Mouse (Mus musculus): ENCODE measurements around the gene Kcnab3. TPM values are rescaled to one million over a fixed set of nuclear protein-coding genes. Genes with fewer than 3 reads are reported as not detected.
"Not testable (repeated sequence)": the region's sequence is repeated elsewhere in the genome, so short reads cannot be mapped to it uniquely, and the experiment has no call there.

Gene Kcnab3
- 5.1 and 6.2 TPM in 2 replicates for polyA plus RNA-seq (2015; fragmentation: Nextera tagmentation; extraction: Ambion mirVana)

DNA sequence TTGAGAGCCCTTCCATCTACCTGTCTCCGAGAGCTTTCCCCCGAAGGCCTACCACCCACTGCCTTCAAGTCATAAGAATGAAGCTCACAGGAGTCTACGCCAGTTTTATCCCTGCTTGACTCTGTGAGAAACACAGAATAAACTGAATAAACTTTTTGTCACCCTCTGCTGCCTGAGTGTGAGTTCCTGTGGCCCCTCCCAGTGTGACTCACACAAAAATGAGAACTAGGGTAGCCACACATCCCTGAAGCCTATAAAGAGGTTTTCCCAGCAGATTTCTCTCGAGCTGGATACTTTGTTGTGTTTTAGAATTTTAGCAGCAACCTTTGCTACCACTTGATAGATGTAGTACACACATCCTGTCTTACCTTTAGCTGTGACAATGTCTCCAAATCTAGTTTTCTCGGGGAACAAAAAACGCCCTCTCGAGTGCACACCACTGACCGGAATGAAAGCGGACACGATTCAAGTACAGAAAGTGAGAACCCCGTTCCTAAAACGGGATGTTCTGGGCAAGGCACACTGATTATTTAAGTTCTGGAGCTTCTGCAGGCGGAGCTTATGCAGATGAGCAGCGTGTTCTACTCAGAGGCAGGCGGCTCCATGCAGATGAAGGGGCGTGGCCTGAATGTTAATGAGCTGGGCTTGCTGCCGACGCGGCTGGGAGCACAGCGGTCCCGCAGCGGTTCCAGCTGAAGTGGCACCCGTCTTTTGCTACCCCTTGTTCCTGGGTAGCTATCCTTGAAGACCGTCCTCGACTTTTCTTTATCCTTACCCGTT, at the start of gene Kcnab3:
Kcnab3 (plus strand) TSS at position 631 of the 780 bp plus-strand sequence.
- H3K4me2 ChIP-seq (replicated peaks): peak within 1 kb of the TSS; percentile 85
- ATAC-seq (replicated peaks): peak; percentile 23; the same call in 1 of the 2 replicates

GRCm38 (mm10) chr11:69277267-69277666, 48.8 kb upstream of the Kcnab3 start:
- H3K4me2 ChIP-seq (replicated peaks): no peak overlapping the region
- H3K9ac ChIP-seq (replicated peaks): no peak overlapping the region
- 71% methylated on average over 5 of the region's 5 CpGs for WGBS
- H3K4me3 ChIP-seq: no peak overlapping the region
- H3K36me3 ChIP-seq: no peaks in the 10 kb centered on the region
- no peaks in the 10 kb centered on the region for H3K27me3 ChIP-seq
- no peak for ATAC-seq (replicated peaks)
- no peaks in the 10 kb centered on the region for H3K4me1 ChIP-seq
- H3K27ac ChIP-seq (replicated peaks): no peak overlapping the region
- no peaks in the 10 kb centered on the region for H3K9me3 ChIP-seq

More for the DNA sequence above, at the start of gene Kcnab3:
- Histone ChIP-seq H3K4me1 (peaks cover 49% of the 10 kb centered on the region), H3K27ac (replicated peaks) (peak within 1 kb of the TSS; percentile 36; the same call in 1 of the 2 replicates), H3K4me3 (peak within 1 kb of the TSS; percentile 53), H3K9ac (replicated peaks) (peak within 1 kb of the TSS; percentile 67), H3K27me3 (peaks cover 6% of the 10 kb centered on the region; the same call in 1 of the 2 replicates), H3K36me3 (no peaks in the 10 kb centered on the region), H3K9me3 (no peaks in the 10 kb centered on the region)
- 10% methylated on average over 26 of the region's 26 CpGs for WGBS

DNA sequence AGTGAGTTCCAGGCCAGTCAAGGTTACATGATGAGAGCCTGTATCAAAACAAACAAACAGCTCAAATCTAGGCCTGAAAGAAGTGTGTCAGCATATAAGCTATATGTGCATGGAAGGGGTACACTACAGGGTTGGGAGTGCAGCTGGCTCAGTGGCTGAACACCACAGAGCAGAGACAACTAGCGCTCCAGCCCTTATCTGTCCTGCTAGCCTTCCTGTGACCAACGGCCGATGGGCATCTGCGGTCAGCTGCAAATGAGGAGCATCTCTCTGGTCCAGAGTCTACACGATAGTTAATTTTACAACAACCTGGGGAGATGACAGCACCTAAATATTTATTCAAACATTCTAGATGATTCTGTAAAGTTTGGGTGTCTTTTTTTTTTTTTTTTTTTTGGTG, 34.9 kb upstream of the Kcnab3 start:
- H3K9me3 ChIP-seq: no peaks in the 10 kb centered on the region
- 92% methylated on average over 5 of the region's 5 CpGs for WGBS
- no peak for ATAC-seq (replicated peaks)

DNA sequence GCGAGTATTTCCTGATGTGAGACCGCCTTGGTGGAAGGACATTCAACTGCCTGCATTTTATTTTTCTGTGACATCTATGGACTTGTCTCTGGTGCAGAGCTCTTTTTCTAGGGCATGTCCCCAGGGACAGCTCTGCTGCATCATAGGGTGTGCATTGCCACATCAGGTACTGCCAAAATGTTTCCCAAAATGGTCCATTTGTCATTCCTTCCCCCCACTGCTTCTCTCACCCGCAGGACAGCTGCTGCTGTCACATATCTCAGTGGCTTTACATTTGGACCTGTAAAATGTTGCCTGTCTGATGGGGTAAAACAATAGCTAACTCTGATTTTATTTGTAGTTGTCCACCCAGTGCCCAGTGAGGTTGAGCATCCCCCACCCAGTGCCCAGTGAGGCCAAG, 30.8 kb upstream of the Kcnab3 start:
- WGBS: 93% methylated on average over 3 of the region's 3 CpGs
- H3K9me3 ChIP-seq: no peaks in the 10 kb centered on the region
- H3K4me1 ChIP-seq: no peaks in the 10 kb centered on the region
- ATAC-seq (replicated peaks): no peak
- no peak overlapping the region for H3K27ac ChIP-seq (replicated peaks)
- no peak overlapping the region for H3K4me2 ChIP-seq (replicated peaks)
- peaks cover 12% of the 10 kb centered on the region for H3K36me3 ChIP-seq
- H3K4me3 ChIP-seq: no peak overlapping the region
- no peaks in the 10 kb centered on the region for H3K27me3 ChIP-seq
- no peak overlapping the region for H3K9ac ChIP-seq (replicated peaks)

More for the DNA sequence above, 34.9 kb upstream of the Kcnab3 start:
- Histone ChIP-seq H3K27ac (replicated peaks) (no peak overlapping the region), H3K4me2 (replicated peaks) (no peak overlapping the region), H3K4me3 (no peak overlapping the region), H3K9ac (replicated peaks) (no peak overlapping the region), H3K27me3 (no peaks in the 10 kb centered on the region), H3K36me3 (no peaks in the 10 kb centered on the region; the same call in 1 of the 2 replicates), H3K4me1 (no peaks in the 10 kb centered on the region)

- Histone ChIP-seq H3K4me3 (no peak overlapping the region), H3K9ac (replicated peaks) (no peak overlapping the region), H3K27ac (replicated peaks) (no peak overlapping the region), H3K4me1 (no peaks in the 10 kb centered on the region), H3K27me3 (no peaks in the 10 kb centered on the region), H3K4me2 (replicated peaks) (no peak overlapping the region), H3K36me3 (peaks cover 26% of the 10 kb centered on the region), H3K9me3 (no peaks in the 10 kb centered on the region)
- WGBS: 88% methylated on average over 2 of the region's 2 CpGs
- ATAC-seq (replicated peaks): no peak
These were observed 28.3 kb upstream of the Kcnab3 start for GRCm38 (mm10) chr11:69297799-69298198.

- peaks cover 30% of the 10 kb centered on the region for H3K36me3 ChIP-seq
These were observed 27.8 kb upstream of the Kcnab3 start for GRCm38 (mm10) chr11:69298231-69298630.

GRCm38 (mm10) chr11:69302817-69303216, 23.2 kb upstream of the Kcnab3 start:
- no peak overlapping the region for H3K9ac ChIP-seq (replicated peaks)
- no peak overlapping the region for H3K27ac ChIP-seq (replicated peaks)
- WGBS: 85% methylated on average over 7 of the region's 7 CpGs
- ATAC-seq (replicated peaks): no peak
- H3K4me2 ChIP-seq (replicated peaks): no peak overlapping the region
- H3K4me1 ChIP-seq: no peaks in the 10 kb centered on the region
- no peaks in the 10 kb centered on the region for H3K9me3 ChIP-seq
- no peak overlapping the region for H3K4me3 ChIP-seq
- H3K36me3 ChIP-seq: peaks cover 67% of the 10 kb centered on the region
- H3K27me3 ChIP-seq: no peaks in the 10 kb centered on the region

More at GRCm38 (mm10) chr11:69298231-69298630, 27.8 kb upstream of the Kcnab3 start:
- no peaks in the 10 kb centered on the region for H3K27me3 ChIP-seq
- H3K9ac ChIP-seq (replicated peaks): no peak overlapping the region
- WGBS: 73% methylated on average over 7 of the region's 7 CpGs
- no peak for ATAC-seq (replicated peaks)
- no peaks in the 10 kb centered on the region for H3K4me1 ChIP-seq
- H3K9me3 ChIP-seq: no peaks in the 10 kb centered on the region
- no peak overlapping the region for H3K4me3 ChIP-seq
- H3K27ac ChIP-seq (replicated peaks): no peak overlapping the region
- no peak overlapping the region for H3K4me2 ChIP-seq (replicated peaks)

DNA sequence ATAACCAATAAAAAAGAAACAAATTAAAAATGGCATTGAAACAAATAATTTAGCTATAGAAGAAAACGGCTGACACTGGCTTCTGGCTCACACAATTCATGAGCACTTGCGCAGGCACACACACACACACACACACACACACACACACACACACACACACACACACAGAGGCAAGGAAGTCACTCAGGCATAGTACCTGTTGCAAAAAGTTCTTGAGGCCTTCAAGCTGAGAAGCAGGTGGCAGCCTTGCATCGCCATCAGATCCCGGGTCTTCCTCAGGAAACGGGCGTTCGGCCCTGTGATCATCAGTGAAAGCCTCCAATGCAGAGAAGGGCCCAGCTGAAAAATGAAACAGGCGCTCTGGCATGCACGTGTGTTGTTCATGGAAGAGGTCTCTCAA, 20.8 kb upstream of the Kcnab3 start:
- ATAC-seq (replicated peaks): no peak
- peaks cover 77% of the 10 kb centered on the region for H3K36me3 ChIP-seq
- 91% methylated on average over 9 of the region's 9 CpGs for WGBS

GRCm38 (mm10) chr11:69306039-69306438, 20.0 kb upstream of the Kcnab3 start:
- Histone ChIP-seq H3K9ac (replicated peaks) (no peak overlapping the region), H3K27ac (replicated peaks) (no peak overlapping the region), H3K4me1 (no peaks in the 10 kb centered on the region), H3K9me3 (no peaks in the 10 kb centered on the region), H3K4me2 (replicated peaks) (no peak overlapping the region), H3K27me3 (no peaks in the 10 kb centered on the region), H3K4me3 (no peak overlapping the region), H3K36me3 (peaks cover 85% of the 10 kb centered on the region)
- WGBS: 96% methylated on average over 2 of the region's 2 CpGs
- no peak for ATAC-seq (replicated peaks)

More for the DNA sequence above, 20.8 kb upstream of the Kcnab3 start:
- H3K4me2 ChIP-seq (replicated peaks): no peak overlapping the region
- H3K4me1 ChIP-seq: no peaks in the 10 kb centered on the region
- H3K27me3 ChIP-seq: no peaks in the 10 kb centered on the region
- H3K9me3 ChIP-seq: no peaks in the 10 kb centered on the region
- H3K4me3 ChIP-seq: no peak overlapping the region
- H3K27ac ChIP-seq (replicated peaks): no peak overlapping the region
- H3K9ac ChIP-seq (replicated peaks): no peak overlapping the region

DNA sequence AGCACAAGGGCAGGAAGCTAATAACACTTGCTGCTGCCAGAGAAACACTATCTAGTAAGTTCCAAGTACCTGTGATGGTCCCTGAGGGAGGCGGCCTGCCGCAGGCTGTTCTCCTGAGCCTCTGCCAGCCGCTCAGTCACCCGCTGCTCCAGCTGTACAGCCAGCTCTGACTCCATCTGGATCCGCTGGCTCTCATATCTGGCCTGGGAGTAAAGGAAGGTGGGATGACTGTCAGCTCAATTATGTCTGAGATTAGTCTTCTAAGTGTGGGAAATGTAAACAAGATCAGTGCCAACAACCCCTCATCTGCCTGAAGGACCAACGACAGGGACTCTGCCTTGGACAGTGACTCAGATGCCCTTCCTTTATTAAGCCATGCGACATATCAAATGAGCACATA, 14.8 kb upstream of the Kcnab3 start:
- H3K9ac ChIP-seq (replicated peaks): no peak overlapping the region
- H3K9me3 ChIP-seq: no peaks in the 10 kb centered on the region
- H3K4me3 ChIP-seq: no peak overlapping the region
- WGBS: 75% methylated on average over 7 of the region's 7 CpGs
- H3K27ac ChIP-seq (replicated peaks): no peak overlapping the region
- H3K27me3 ChIP-seq: no peaks in the 10 kb centered on the region
- H3K4me1 ChIP-seq: no peaks in the 10 kb centered on the region
- H3K4me2 ChIP-seq (replicated peaks): no peak overlapping the region
- peaks cover 72% of the 10 kb centered on the region for H3K36me3 ChIP-seq
- ATAC-seq (replicated peaks): no peak

- no peak for ATAC-seq (replicated peaks)
- Histone ChIP-seq H3K27me3 (no peaks in the 10 kb centered on the region), H3K9ac (replicated peaks) (no peak overlapping the region), H3K27ac (replicated peaks) (no peak overlapping the region), H3K36me3 (peaks cover 47% of the 10 kb centered on the region), H3K4me1 (no peaks in the 10 kb centered on the region; the same call in 1 of the 2 replicates), H3K4me2 (replicated peaks) (no peak overlapping the region), H3K9me3 (no peaks in the 10 kb centered on the region), H3K4me3 (no peak overlapping the region)
- 97% methylated on average over 6 of the region's 6 CpGs for WGBS
These were observed 9.7 kb upstream of the Kcnab3 start for GRCm38 (mm10) chr11:69316361-69316760.

DNA sequence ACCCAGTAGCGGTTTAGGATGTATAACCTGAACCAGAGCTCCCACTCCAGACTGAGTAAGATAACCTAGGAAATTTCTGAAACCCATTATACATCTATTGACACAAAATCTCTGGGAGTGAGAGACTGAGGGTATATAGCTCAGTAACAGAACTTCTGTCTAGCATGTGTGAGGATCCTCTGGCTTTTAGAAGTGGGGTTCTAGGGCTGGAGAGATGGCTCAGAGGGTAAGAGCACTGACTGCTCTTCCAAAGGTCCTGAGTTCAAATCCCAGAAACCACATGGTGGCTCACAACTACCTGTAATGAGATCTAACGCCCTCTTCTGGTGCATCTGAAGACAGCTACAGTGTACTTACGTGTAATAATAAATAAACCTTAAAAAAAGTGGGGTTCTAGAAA, 8.1 kb upstream of the Kcnab3 start:
- Histone ChIP-seq H3K4me1 (peaks cover 16% of the 10 kb centered on the region), H3K36me3 (peaks cover 40% of the 10 kb centered on the region)
- not testable (repeated sequence) for ATAC-seq (replicated peaks)

More for the DNA sequence above, 8.1 kb upstream of the Kcnab3 start:
- H3K4me3 ChIP-seq; H3K9me3 ChIP-seq; H3K9ac ChIP-seq (replicated peaks); H3K27me3 ChIP-seq; H3K27ac ChIP-seq (replicated peaks); H3K4me2 ChIP-seq (replicated peaks): not testable (repeated sequence)
- WGBS: 89% methylated on average over 3 of the region's 3 CpGs

Measured in forebrain, embryonic 15.5 days (tissue).